Mouse (Mus musculus): ENCODE results near the gene Hcn1.

The Hcn1 gene

GRCm38 (mm10) chr13:118027868-118028267, 425.7 kb downstream of the Hcn1 start:
- DNase-seq (ENCODE audit: low spot score): no peak

- DNase-seq (ENCODE audit: low spot score): no peak
These were observed 426.5 kb downstream of the Hcn1 start for GRCm38 (mm10) chr13:118028662-118029061.

- no peak for DNase-seq (ENCODE audit: low spot score)
These were observed 427.5 kb downstream of the Hcn1 start for GRCm38 (mm10) chr13:118029579-118029978.

GRCm38 (mm10) chr13:118035598-118035997, 433.5 kb downstream of the Hcn1 start:
- DNase-seq (ENCODE audit: low spot score): no peak
